Mouse (Mus musculus): Measurements from ENCODE around the gene Siae. TPM values are rescaled to one million over a fixed set of nuclear protein-coding genes. Genes with fewer than 3 reads are reported as not detected.

The Siae gene
- total and polyA plus RNA-seq, 3 experiments = 7.7 to 8.2 (median 7.7) TPM

DNA sequence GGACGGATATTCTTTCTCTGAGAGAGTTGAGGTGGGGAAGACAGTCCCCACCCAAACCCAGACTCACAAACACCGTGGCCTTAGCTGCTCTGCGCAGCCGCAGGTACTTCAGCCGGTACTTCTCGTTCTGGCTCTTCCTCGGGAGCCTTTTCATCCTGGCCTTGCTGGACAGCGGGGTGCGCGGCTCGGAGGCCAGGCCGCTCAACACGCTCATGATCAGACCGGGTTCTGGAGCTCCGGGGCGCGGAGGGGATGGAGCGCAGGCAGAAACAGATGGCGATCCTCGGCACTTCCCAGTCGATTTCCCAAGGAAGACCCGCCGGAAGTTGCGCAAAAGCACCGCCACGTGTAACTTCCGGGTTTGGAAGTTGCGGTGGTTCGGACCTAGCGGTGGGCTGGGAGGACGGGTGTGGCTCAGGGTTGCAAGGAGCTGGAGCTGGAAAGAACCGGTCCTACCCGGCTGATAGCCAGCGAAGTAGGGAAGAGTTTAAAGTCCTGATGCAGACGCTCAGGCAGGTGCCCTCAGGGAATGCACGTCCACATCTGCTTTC lies 101.5 kb downstream of the Siae start, which contains the start of gene Tbrg1:
Gene Tbrg1 (minus strand): TSS at position 382 of the 551 bp plus-strand sequence.
- Histone ChIP-seq H3K36me3 (ENCODE audit: control insufficient read depth, insufficient read depth, low read length) (peaks cover 9% of the 10 kb centered on the region), H3K4me3 (peak within 1 kb of the TSS; percentile 69), H3K4me1 (ENCODE audit: control insufficient read depth, insufficient read depth, low read length) (no peaks in the 10 kb centered on the region), H3K27ac (peak within 1 kb of the TSS; percentile 83), H3K79me2 (replicated peaks; ENCODE audit: control insufficient read depth, insufficient read depth, low read length) (no peaks in the 10 kb centered on the region), H3K27me3 (ENCODE audit: control insufficient read depth, insufficient read depth, low read length) (no peaks in the 10 kb centered on the region), H3K9ac (ENCODE audit: low read depth, low read length) (peak within 1 kb of the TSS; percentile 73)
- intact Hi-C loops (cut with DNase I) = no loop called here
- peak; percentile 89 to 90 for DNase-seq
- TF ChIP-seq POLR2A (IDR thresholded peaks at IDR 0.05; ENCODE audit: insufficient read depth, low read depth, low read length) (peak; percentile 84), CTCF (IDR thresholded peaks at IDR 0.05) (peak; percentile 35), EP300 (IDR thresholded peaks at IDR 0.05; ENCODE audit: insufficient read depth, low read depth, low read length) (peak; percentile 45; the same call in 1 of the 2 replicates)
- under 1% methylated on average over 36 of the region's 36 CpGs for WGBS

DNA sequence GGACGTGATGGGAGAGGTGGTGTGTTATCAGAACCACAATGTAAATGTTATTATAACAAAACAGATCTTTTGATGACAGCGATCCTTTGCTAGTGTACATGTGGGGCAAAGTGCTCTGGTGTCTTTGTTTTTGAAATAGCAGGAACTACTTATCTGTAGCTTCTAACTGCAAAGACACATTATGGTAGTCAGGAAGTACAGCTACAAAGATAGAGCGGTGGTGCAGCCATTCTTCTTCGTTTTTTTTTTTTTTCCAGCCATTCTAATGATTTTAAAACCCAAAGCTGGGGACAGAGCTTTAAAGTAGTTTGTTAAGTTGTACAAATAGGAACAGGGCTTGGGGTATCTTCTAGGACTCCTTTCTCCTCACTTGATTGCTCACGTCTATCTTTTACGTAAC lies 103.9 kb downstream of the Siae start:
- Histone ChIP-seq H3K4me3 (no peak overlapping the region), H3K27me3 (ENCODE audit: control insufficient read depth, insufficient read depth, low read length) (no peaks in the 10 kb centered on the region), H3K27ac (no peak overlapping the region), H3K79me2 (replicated peaks; ENCODE audit: control insufficient read depth, insufficient read depth, low read length) (no peaks in the 10 kb centered on the region), H3K36me3 (ENCODE audit: control insufficient read depth, insufficient read depth, low read length) (peaks cover 3% of the 10 kb centered on the region), H3K4me1 (ENCODE audit: control insufficient read depth, insufficient read depth, low read length) (no peaks in the 10 kb centered on the region), H3K9ac (ENCODE audit: low read depth, low read length) (no peak overlapping the region)
- no peak for DNase-seq
- WGBS = 56% methylated on average over 6 of the region's 6 CpGs
- intact Hi-C loops (cut with DNase I) = no loop called here
- TF ChIP-seq CTCF (IDR thresholded peaks at IDR 0.05) (no peak), EP300 (IDR thresholded peaks at IDR 0.05; ENCODE audit: insufficient read depth, low read depth, low read length) (no peak), POLR2A (IDR thresholded peaks at IDR 0.05; ENCODE audit: insufficient read depth, low read depth, low read length) (no peak)

DNA sequence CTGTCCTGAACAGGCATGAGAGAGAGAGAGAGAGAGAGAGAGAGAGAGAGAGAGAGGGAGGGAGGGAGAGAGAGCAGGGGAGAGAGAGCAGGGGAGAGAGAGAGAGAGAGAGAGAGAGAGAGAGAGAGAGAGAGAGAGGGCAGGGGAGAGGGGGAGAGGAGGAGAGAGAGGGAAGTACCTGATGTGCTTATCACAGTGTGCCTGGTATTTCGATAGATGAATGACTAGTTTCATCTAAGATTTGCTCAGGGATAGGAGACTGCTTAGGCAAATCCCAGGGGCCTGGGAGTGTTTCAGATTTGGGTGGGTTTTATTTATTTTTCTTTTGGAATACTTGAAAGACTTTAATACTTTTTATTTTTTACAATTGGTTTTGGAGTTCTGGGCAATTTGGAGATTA lies 107.7 kb downstream of the Siae start:
- Histone ChIP-seq H3K36me3 (ENCODE audit: control insufficient read depth, insufficient read depth, low read length) (no peaks in the 10 kb centered on the region), H3K9ac (ENCODE audit: low read depth, low read length) (no peak overlapping the region), H3K27me3 (ENCODE audit: control insufficient read depth, insufficient read depth, low read length) (no peaks in the 10 kb centered on the region), H3K4me3 (no peak overlapping the region), H3K79me2 (replicated peaks; ENCODE audit: control insufficient read depth, insufficient read depth, low read length) (no peaks in the 10 kb centered on the region), H3K4me1 (ENCODE audit: control insufficient read depth, insufficient read depth, low read length) (no peaks in the 10 kb centered on the region), H3K27ac (no peak overlapping the region)
- 53% methylated on average over 1 of the region's 1 CpGs for WGBS
- TF ChIP-seq EP300 (IDR thresholded peaks at IDR 0.05; ENCODE audit: insufficient read depth, low read depth, low read length) (no peak), POLR2A (IDR thresholded peaks at IDR 0.05; ENCODE audit: insufficient read depth, low read depth, low read length) (no peak), CTCF (IDR thresholded peaks at IDR 0.05) (no peak)
- intact Hi-C loops (cut with DNase I) = no loop called here
- no peak for DNase-seq

DNA sequence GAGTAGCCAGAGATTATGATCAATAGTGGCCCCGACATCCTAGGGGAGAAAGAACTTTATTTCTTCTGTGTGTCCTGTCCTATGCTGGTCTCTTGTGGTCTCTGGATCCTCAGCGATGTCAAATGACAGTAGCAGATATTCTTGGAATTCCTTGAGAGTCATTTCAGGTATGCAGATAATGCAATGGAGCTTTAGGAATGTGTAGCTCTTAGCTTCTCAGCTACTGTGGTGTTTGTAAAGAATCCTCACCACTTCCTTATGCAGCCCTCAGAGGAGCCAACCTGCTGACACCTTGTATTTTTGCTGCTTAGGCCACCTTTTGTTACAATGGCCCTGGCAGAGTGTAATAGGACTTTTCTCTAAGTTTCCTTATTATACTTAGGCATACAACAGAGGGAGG lies 109.1 kb downstream of the Siae start:
- no peak for TF ChIP-seq CTCF (IDR thresholded peaks at IDR 0.05)
- no peak for TF ChIP-seq EP300 (IDR thresholded peaks at IDR 0.05; ENCODE audit: insufficient read depth, low read depth, low read length)
- DNase-seq = no peak
- Histone ChIP-seq H3K79me2 (replicated peaks; ENCODE audit: control insufficient read depth, insufficient read depth, low read length) (no peaks in the 10 kb centered on the region), H3K4me1 (ENCODE audit: control insufficient read depth, insufficient read depth, low read length) (no peaks in the 10 kb centered on the region), H3K9ac (ENCODE audit: low read depth, low read length) (no peak overlapping the region), H3K36me3 (ENCODE audit: control insufficient read depth, insufficient read depth, low read length) (no peaks in the 10 kb centered on the region), H3K4me3 (no peak overlapping the region), H3K27me3 (ENCODE audit: control insufficient read depth, insufficient read depth, low read length) (no peaks in the 10 kb centered on the region), H3K27ac (no peak overlapping the region)
- 45% methylated on average over 2 of the region's 2 CpGs for WGBS
- intact Hi-C loops (cut with DNase I) = no loop called here

DNA sequence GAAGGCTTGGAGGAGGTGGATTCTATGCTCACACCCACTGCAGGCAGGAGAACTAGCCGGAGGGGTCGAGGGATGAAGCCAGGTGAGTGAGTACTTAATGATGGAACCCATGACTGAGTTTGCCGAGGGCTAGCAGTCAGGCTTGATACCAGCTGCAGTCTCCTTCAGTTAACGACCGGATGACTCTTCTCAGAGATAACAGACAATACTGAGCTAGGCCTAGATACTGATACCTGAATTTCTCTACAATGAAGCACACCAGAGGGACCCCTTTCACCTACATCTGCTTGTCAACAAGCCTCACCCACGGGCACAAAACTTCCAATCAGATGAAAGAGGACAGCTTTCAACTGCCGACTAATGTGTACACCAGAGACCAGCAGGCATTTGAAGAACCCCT lies 110.5 kb downstream of the Siae start:
- no peak for DNase-seq
- H3K79me2 ChIP-seq (replicated peaks; ENCODE audit: control insufficient read depth, insufficient read depth, low read length) = no peaks in the 10 kb centered on the region
- TF ChIP-seq EP300 (IDR thresholded peaks at IDR 0.05; ENCODE audit: insufficient read depth, low read depth, low read length) (no peak), CTCF (IDR thresholded peaks at IDR 0.05) (no peak), POLR2A (IDR thresholded peaks at IDR 0.05; ENCODE audit: insufficient read depth, low read depth, low read length) (no peak)
- H3K4me1 ChIP-seq (ENCODE audit: control insufficient read depth, insufficient read depth, low read length) = no peaks in the 10 kb centered on the region
- H3K36me3 ChIP-seq (ENCODE audit: control insufficient read depth, insufficient read depth, low read length) = no peaks in the 10 kb centered on the region
- H3K27me3 ChIP-seq (ENCODE audit: control insufficient read depth, insufficient read depth, low read length) = no peaks in the 10 kb centered on the region
- intact Hi-C loops (cut with DNase I) = no loop called here
- no peak overlapping the region for H3K27ac ChIP-seq
- WGBS = 66% methylated on average over 7 of the region's 7 CpGs
- no peak overlapping the region for H3K9ac ChIP-seq (ENCODE audit: low read depth, low read length)
- no peak overlapping the region for H3K4me3 ChIP-seq

DNA sequence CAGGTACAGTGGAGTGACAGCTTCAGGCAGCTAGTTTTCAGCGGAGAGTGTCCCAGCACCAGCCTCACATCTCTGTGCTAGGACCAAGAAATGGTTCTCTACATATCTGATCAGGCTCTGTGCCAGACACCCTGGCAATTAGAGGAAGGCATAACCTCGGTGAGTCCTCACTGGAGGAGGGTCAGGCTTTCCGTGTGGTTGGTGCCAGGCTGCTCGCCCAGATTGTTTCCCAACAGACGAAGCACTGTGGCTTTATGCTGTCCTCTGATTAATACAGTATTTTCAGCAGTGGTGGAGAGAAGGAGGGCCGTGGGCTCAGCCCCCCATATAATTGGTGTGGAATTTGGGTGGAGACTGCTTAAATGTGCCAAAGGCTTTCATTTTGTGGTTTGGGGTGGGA lies 113.6 kb downstream of the Siae start, which contains the start of gene Panx3:
Gene Panx3 (minus strand): TSS at position 121 of the 400 bp plus-strand sequence.
- intact Hi-C loops (cut with DNase I) = no loop called here
- Histone ChIP-seq H3K36me3 (ENCODE audit: control insufficient read depth, insufficient read depth, low read length) (no peaks in the 10 kb centered on the region), H3K4me1 (ENCODE audit: control insufficient read depth, insufficient read depth, low read length) (no peaks in the 10 kb centered on the region), H3K27me3 (ENCODE audit: control insufficient read depth, insufficient read depth, low read length) (no peaks in the 10 kb centered on the region), H3K27ac (no peak within 1 kb of the TSS), H3K79me2 (replicated peaks; ENCODE audit: control insufficient read depth, insufficient read depth, low read length) (no peaks in the 10 kb centered on the region), H3K9ac (ENCODE audit: low read depth, low read length) (no peak within 1 kb of the TSS), H3K4me3 (no peak within 1 kb of the TSS)
- no peak for TF ChIP-seq CTCF (IDR thresholded peaks at IDR 0.05)
- no peak for TF ChIP-seq POLR2A (IDR thresholded peaks at IDR 0.05; ENCODE audit: insufficient read depth, low read depth, low read length)
- no peak for TF ChIP-seq EP300 (IDR thresholded peaks at IDR 0.05; ENCODE audit: insufficient read depth, low read depth, low read length)
- WGBS = 39% methylated on average over 6 of the region's 6 CpGs
- no peak for DNase-seq

Data from heart, adult 2 months (tissue).